Mouse (Mus musculus) ovary, postnatal 10 days (tissue): ENCODE results near the gene Jdp2.
"Not testable (repeated sequence)": the region's sequence is repeated elsewhere in the genome, so short reads cannot be mapped to it uniquely, and the experiment has no call there.

Experiments
- DNase-seq: peaks from one replicate; pipeline ENCODE4 v3.0.0; 2022; ENCODE audit warnings: low spot score

Gene Jdp2

DNA sequence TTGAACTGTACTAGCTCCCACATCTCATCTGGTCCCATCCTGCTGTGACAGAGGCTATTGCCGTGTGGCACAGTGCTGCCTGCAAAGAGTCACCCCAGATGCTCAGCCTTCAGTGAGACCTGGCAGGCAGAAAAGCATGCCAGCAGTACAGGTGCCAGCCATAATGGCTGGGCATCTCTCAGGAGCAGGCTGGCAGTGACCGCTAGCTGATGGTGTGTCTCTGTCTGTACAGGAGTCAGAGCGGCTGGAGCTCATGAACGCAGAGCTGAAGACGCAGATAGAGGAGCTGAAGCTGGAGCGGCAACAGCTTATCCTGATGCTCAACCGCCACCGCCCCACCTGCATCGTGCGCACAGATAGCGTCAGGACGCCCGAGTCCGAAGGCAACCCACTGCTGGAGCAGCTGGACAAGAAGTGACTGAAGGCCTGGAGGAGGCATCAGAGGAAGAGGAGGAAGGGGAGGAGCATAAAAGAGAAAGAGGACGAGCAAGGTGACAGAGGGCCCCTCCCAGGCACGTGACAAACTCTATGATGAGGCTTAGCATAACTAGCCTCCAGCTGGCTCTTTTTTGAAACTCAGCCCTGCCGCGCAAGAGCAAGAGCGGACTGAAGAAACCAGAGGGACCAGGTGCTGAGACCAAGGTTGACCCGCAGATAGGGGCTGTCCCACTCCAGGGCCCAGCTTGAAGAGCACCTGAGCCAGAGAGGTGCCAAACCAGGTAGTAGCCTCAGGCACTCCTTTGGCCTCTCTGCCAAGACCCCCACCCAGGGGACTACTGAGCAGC is 39.9 kb downstream of the Jdp2 start:
- no peak for DNase-seq

DNA sequence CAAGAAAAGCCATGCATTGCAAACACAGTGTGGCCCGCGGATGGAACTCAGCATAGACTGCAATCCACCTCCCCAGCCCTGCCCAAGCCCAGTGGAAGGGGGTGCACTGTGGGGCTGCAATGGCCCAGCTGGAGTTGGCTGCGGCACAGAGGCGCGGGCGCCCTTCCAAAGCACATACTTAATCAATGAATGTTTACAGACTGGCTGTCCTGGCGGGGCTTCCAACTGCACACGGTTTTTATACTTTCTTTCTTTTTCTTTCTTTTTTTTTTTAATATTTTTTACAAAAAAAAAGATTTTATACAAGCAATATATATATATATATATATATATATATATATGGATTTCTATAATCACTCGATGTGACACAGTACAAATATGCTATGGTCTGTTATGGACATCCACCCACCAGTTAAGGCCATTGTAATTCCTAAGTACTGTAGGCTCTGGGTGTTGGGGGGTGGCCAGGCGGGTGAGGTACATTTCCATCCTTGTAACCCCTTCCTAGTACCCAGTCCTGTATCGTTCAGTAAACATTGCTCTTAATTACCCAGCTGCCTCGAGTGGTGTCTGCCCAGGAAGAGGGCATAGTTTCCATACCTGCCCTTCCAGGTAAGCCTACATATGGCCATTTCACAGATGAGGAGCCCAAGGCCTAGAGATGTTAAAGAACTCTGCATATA is 40.6 kb downstream of the Jdp2 start:
- no peak for DNase-seq

DNA sequence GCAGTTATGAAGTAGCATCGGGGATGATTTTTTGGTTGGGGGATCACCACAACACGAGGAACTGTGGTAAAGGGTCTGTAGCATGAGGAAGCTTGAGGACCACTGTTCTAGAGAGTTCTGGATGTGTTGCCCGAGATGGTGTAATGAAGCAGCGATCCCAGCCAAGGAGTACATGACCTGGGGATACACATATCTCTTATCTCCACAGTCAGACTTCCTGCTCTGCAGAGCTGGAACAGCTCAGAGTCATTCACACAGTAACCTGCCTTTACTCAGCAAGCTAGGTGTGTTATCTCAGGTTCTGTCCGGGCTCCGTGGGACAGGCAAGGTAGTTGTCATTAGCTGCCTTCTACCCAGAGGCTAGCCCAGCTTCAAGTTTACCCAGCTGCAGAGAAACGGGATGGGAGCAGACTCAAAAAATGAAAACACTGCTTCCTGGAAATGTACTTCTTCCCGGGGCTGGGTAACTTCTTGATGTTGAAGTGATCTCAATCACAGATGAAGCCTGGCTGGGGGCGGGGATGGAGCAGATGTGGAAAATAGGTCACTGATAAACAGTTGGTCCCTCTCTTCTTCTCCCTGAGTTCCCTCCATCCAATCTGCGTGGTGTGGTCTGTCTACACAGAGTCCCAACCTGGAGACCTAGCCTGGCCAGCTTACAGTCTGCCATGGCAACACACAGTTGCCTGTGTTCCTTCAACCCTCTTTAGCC is 42.2 kb downstream of the Jdp2 start:
- no peak for DNase-seq

DNA sequence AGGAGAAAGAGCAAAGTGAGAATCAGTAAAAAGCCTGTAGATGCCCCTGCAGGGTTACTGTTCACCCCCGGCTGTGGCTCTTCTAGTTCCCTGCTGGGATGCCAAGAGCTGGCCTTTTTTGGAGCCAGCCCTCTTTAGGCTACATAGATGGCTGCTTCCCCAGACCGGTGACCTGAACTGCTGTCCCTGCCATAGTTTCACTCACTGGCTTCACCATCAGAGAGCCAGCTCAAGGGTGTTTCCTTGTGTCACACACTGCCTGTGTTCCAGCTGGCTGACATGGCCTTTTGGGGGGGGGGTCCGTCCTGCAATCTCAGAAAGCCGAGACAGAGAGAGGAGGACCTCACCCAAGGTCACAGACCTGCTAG is 42.7 kb downstream of the Jdp2 start:
- DNase-seq = no peak

DNA sequence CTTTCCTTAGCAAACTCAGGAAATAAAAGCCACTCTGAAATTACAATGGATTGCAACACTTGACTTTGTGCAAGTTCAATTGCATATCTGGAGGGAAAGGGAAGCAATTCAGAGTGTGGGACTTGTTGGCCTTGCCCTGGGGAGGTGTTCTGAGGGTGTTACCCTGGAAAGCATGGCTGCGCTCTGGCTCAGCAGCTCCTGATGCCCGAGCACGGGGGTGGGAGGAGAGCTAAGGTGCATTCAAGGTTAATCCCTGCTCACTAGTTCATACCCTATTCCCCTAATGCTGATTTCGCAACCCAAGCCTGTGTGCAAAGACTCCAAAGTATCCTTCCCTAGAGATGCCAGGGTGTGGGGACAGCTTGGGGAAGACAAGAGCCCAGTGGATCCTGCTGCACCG is 44.9 kb downstream of the Jdp2 start:
- no peak for DNase-seq

DNA sequence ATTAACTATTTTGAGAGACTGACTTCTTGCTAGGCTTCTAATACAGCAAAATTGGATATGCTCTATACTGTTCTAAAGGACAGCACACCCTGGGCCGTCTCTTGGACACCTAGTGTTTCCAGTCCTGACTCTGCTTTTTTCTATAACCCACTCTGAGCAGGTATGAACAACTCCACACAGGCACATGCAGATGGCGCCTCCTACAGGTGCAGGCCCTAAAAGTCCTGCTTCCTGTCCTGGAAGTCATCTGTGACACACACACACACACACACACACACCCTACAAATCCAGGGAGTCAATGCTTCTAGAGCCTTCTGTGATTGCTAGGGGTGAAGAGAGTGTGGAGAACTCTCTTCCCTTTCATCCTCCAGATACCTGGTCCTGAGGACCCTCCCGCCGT is 46.8 kb downstream of the Jdp2 start:
- DNase-seq = no peak

DNA sequence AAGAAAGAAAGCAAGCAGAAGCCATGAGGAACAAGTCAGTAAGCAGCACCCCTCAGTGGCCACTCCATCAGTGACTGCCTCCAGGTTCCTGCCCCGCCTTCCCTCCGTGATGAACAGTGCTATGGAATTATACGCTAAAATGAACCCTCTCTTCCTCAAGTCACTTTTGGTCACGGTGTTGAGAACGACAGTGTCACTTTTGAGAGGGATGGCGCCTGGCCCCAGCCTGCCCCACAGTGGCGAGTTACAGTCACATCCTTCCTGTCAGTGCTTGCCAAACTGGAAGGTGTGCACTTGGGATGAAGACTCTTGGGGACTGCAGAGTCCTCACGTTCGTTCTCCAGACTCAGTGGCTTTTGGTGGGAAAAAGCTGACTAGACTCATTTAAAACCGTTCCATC is 48.5 kb downstream of the Jdp2 start:
- no peak for DNase-seq

DNA sequence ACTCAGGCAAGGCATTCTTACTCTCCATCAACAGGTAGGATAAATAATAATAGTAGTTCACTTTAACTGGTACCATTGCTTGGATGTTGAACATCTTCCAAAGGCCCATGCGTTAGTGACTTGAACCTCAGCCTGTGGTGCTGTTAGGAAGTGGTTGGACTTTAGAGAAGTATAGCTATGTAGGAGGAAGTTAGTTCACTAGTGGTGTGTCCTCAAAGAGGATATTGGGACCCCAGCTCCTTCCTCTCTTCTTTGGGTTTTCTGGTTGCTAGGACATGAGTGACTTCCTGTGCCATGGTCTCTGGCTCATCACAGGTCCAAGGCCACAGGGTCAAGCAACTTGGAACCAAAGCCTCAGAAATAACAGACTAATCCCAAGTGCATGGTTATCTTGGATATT is 49.1 kb downstream of the Jdp2 start:
- no peak for DNase-seq

DNA sequence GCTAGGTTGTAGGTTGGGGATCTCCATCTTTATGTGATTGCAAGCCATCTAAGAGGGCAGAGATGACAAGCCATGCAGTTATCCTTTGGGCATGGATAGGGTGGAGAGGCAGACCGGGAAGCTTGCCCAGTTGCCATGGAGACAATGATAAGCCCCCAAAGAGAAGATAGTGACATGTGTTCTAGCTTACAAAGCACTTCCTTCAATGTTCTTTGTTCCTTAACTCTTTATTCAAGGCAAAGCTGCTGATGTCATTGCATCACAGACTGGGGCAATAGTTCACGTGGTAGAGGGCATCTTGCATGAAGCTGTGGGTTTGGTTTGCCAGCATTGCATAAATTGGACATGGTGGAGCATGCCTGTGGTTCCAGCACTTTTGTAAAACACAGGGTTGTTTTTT is 60.5 kb downstream of the Jdp2 start:
- no peak for DNase-seq

DNA sequence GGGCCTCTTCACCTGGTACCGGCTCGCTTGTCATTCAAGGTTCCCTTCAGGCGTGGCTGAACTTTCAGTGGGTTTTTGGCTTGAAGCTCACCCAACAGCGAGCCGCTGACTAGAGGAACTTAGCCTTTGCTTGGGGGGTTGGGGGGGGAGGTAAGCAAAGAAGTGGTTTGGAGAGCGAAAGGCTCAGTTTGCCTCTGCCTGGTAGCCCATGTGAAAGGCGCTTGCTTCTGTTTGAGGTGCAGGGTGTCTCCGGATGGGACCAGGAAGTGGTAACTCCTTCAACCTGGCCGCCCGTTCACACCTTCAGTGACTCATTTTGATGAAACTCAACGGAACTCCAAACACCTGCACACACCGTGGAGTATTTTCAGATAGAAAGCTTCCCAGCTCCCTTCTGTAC is 62.0 kb downstream of the Jdp2 start:
- DNase-seq = no peak

DNA sequence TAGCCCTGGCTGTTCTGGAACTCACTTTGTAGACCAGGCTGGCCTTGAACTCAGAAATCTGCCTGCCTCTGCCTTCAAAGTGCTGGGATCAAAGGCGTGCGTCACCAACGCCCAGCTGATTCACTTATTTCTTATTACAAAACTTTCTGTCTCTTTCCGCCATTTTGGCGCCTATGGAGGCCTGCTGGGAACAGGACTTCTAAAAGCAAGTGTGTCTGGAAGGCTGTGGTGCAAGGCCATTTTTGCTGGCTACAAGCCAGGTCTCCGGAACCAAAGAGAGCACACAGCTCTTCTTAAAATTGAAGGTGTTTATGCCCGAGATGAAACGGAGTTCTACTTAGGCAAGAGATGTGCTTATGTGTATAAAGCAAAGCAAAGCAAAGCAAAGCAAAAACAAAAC is 63.4 kb downstream of the Jdp2 start:
- DNase-seq = not testable (repeated sequence)

DNA sequence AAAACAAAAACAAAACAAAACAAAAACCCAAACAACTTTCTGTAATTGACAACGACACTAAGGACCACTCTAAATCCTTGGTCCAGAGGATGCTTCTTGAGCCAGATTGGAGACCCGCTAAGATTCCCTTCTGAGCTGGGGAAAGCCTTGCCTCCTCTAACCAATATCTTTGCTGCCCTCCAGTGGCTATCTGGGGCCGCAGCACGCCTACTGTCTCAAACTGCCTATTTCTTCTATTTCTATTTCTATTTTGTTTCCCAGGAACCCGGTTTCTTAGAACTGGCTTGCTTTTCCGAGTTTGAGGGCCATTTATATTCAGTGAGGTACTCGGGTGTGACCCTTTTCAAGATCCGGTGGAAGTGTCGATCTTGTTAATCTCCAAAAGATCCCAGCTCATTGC is 64.1 kb downstream of the Jdp2 start:
- peak; percentile 46 for DNase-seq

DNA sequence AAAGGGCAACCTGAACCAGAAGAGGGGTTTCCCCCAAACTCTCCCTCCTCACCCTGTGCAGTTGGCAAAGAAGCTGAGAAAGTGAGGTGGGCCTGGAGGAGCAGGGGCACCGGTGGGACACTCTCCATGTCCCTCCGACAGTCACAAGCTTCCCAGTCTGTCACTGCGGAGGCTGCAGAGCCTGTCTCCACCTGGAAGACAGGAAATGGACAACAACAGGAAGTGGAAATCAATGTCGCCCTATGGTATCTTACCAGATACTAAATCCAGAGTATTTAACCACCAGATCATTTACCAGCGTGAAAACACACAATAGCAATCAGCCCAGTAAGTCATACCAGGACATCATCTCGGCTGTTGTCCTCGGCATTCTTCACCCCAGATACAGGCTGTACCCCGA is 67.3 kb downstream of the Jdp2 start:
- no peak for DNase-seq

DNA sequence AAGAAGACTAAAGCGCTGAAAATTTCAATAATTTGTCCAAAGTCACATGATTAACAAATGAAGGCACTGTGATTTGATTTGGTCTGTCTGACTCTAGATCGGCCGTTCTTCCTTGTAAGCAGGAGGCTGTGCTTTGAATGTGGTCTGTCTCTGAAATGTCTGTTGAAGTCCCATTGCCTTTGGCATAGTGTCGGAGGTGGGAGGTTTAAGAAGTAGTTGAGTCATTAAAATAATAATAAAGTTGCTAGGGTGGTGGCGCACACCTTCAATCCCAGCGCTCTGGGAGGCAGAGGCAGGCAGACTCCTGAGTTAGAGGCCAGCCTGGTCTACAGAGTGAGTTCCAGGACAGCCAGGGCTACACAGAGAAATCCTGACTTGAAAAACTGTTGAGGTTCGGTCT is 68.2 kb downstream of the Jdp2 start:
- no peak for DNase-seq

DNA sequence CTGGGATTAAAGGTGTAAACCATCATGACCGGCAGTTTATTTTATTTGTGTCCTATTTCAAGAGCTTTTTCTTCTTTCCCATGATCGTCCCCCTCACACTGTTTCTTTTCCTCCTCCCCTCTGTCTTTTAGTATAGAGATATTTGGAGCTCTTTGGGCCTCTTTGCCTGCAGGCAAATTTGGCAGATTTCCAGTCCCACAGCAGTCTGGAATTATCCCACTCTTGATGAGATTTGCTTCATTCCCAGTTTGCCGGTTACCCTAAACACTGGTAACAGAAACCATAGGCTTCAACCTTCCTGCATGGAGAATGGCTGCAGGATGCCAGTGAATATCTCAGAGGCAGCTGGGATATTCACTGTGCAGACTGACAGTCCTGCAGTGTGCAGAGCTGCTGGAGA is 69.9 kb downstream of the Jdp2 start:
- no peak for DNase-seq

DNA sequence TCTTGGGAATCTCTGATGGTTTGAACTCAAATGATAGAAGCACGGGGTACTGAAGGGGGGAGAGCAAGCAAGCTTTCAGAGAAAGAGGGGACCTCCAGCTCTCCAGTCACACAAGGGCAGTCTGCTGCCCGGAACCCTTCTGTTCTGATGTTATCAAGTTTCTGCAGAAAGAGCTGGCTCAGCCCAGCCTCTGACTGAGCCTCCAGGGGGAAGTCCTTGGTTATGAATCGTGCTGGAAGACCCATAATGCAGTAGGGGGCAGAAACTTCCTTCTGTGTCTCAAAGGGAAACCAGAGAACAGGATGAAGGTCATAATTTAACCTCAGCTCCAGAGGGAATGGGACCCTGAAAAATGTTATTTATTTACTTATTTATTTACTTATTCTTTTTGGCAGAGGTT is 71.3 kb downstream of the Jdp2 start:
- no peak for DNase-seq

DNA sequence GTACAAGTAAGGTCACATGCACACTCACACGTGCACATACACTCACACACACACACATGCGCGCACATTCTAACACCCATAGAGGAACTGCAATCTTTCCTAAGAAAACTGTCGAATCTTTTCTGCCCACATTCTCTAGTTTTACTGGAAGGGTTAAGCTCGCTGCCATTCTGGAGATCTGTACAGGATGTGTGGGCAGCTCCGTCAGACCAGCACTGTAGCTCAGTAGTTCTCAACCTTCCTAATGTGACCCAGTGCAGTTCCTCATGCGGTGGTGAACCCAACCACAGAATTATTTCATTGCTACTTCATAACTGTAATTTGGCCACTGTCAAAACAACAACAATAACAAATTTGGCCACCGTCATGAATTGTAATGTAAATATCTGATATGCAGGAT is 75.1 kb downstream of the Jdp2 start:
- DNase-seq = no peak

DNA sequence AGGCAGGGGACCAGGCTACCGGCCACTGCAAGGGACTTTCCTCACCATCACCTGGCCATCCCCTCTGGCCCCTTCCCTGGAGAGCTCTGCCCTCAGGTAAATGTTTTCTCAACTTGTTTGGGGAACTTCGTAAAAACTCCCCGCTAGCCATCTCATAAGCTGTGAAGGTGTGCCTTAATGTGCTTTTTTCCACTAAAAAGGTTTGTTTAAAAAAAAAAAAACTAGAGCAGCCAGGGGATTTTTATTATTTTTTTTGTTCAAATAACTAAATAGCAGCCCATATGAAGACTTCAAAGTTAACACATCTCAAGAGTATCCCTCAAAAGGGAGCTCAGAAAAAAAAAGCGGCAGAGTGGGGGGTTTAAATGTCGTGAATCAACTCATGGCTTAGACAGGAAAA is 80.3 kb downstream of the Jdp2 start:
- no peak for DNase-seq

DNA sequence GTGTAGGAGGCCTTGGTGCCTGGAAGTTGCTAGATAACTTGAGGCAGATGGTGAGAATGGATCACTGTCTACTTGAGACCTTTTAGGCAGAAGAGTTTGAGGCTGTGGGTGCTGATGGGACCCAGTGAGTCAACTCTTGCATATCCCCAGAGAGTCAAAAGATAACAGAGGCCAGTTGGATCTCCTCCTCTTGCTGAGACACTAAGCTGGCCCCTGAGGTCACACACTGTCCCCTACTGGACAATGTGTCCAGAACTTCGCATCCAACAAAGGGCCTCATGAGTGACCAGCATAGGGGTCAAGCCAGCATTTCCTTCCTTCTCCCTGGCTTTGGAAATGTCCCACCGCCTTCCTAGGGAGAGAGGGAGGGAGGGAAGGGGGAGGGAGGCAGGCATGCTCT is 81.0 kb downstream of the Jdp2 start:
- DNase-seq = no peak

DNA sequence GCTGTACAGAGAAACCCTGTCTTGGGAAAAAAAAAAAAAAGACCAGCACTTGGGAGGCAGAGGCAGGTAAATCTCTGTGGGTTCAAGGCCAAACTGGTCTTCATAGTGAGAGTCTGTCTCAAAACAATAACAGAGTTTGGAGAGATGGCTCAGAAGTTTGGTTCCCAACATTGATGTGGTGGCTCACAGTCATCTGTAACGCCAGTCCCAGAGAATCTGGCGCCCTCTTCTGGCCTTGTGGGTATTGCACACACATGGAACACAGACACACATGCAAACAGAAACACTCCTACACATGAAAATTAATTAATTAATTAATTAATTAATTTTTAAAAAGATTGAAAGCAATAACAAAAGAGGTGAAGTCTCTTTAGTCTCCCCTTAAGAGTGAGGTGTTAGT is 83.5 kb downstream of the Jdp2 start:
- no peak for DNase-seq

DNA sequence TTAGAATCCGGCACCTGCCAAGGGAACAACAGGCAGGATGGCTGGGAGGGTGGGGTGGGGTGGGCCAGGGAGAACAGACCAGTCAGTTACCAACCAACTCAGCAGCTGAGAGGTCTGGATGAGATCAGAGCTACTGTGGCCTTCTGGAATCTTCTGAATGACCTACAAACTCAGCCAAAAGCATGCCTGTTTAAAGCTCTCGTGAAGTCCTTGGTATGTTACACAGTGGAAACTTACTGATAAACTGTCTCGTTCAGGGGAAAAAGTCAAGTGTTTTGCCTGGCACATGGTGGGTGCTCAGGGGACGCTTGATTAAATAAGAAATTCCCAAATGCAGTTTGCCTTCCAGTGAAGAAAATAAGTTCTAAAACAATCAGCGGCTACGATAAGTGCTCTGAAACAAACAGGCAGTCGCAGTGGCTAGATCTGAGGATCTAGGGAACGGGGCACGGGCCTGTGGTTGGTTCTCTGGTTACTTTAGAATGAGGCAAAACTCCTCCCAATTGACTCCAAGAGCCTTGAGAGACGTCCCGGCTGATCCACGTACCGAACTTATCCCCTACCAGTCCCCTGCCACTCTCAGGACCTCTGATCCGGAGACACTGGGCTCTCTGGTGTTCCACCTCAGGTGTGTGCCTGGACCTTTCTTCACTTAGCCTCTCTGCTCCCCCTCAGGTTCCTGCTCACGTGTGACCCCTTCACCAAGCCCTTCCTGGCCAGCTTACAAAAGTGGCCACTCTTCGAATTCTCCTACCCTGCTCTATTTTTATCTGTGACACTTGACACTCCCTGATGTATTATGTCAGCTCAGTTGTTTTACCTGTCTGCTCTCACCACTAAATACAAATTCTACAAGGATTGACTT is 85.8 kb downstream of the Jdp2 start:
- no peak for DNase-seq

DNA sequence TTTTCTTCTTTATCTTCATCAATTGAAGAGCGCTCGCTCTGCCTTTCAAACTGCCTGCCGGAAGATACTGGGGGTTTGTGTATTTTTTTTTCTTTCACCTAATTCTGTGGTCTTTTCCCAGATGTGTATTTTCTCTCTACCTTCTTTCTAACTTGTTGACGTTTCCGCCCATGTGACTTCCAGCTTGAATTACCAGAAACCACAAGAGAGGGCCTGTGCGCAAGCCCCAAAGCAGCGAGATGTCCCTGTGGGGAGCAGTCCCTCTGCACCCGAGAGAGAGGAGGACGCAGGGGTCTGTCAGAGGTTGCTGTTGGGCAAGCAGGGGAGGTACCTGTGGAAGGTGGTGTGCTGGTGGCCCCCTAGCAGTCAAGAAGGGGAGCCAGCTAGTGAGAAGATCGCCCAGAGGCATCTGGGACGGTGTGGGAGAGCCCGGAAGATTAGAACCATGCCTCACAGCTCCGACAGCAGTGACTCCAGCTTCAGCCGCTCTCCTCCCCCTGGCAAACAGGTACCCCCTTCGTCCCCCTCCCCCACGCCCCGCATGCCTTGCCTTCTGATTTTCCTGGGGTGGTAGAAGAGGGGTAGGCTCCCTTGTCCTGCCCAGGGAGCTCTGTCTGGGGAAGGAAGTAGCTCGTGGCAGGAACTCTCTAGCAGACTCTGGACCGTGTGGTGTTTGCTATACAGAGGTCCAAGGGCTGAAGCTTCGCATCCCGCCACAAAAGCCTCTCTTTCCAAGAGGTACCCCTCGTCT is 87.8 kb downstream of the Jdp2 start, which contains the start of gene Batf:
TSS of gene Batf (plus strand) at position 204 of the 751 bp plus-strand sequence.
- no peak for DNase-seq
